Mouse (Mus musculus): ENCODE results near the gene Rbbp6.

The Rbbp6 gene

GRCm38 (mm10) chr7:122965386-122965785, at the start of gene Rbbp6:
Gene Rbbp6 (plus strand): TSS chr7:122965686.
- DNase-seq (ENCODE audit: low read depth): no peak

DNA sequence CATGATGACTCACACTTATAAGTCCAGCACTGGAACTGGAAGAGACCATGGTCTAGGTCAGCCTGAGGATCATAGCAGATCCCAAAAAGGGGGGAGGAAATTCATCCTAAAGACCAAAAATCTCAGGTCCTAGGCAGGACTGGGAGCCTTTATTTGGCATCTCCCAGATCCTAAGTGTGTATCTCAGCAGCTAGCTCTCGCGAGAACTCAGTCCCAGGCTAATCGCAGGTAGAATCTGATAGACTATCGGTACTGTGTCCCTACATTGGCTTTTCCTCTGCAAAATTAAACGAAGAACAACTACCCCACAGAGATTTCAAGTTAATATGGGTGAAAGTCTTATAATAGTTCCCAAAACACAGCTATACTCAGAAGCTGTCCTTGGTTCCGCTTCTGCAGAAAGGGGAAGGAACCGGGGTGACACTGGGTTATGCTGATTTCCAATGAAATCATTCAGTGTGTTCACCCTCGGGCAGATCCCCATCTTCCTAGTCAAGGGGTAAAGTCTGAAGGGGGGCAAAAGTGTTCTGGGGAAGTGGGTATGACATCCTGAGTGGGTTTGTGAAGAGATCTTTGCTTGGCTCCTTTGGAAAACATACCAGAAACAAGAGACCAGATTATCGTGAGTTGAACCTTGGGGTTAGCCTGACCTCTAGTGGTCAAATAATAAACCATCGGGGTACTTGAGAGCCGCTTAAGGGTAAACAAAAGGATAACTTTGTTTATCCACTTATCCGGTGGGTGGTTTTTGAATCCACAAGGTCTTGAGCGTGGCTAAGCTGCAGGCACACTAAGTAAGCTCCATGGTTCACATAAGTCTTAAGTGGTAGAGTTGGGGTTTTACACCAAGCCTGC, 45.5 kb upstream of the Rbbp6 start:
- DNase-seq (ENCODE audit: low read depth): peak; percentile 58

DNA sequence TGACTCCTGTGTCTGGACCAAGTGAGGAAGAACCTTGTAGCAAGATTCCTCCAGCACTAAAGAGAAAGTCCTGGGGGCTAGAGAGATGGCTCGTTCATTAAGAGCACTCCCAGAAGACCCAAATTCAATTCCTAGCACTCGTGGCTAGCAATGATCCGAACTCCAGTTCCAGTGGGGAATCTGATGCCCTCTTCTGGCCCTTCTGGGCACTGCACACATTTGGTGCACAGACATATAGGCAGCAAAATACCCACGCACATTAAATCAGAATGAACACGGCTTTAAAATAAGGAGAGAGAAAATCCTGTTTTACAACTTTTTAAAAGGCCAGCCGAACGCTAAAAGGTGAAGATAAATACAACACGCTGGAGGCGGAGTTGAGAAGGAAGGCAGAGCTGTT, 43.9 kb upstream of the Rbbp6 start:
- no peak for DNase-seq (ENCODE audit: low read depth)

GRCm38 (mm10) chr7:122924256-122924655, 41.2 kb upstream of the Rbbp6 start:
- no peak for DNase-seq (ENCODE audit: low read depth)

GRCm38 (mm10) chr7:122930494-122930893, 35.0 kb upstream of the Rbbp6 start:
- no peak for DNase-seq (ENCODE audit: low read depth)

- no peak for DNase-seq (ENCODE audit: low read depth)
Measured at GRCm38 (mm10) chr7:122932171-122932570, 33.3 kb upstream of the Rbbp6 start.

DNA sequence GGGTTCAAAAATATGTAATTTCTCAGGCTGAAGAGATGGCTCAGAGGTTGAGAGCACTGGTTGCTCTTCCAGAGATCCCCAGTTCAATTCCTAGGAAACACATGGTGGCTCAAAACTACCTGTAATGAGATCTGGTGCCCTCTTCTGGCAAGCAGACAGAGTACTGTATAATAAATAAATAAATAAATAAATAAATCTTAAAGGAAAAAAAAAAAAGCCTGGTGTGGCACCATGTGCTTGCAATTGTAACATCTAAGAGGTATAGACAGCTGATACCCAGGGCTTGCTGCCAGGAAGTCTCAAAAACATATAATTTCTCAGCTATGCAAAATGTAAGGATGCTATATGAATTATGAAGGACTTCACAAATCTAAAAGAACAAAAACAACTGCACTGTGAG, 28.9 kb upstream of the Rbbp6 start:
- no peak for DNase-seq (ENCODE audit: low read depth)

- no peak for DNase-seq (ENCODE audit: low read depth)
Measured at GRCm38 (mm10) chr7:122938197-122938596, 27.3 kb upstream of the Rbbp6 start.

DNA sequence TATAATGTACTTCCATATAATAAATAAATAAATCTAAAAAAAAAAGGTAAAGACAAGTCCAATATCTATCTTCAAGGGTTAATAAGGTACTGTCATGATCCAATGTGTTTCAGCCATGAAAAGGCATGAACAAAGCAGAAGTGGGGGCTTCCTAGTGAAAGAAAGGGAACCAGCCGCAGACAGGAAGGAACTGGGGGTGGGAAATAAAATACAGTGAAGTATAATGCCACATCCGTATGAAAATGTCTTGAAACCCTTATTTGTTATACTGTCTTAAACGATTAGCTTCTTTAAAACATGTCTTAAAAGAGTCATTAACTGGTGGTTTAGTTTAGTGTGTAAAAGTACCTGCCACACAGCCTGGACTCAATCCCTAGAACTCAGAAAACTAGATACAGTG, 26.3 kb upstream of the Rbbp6 start:
- no peak for DNase-seq (ENCODE audit: low read depth)

GRCm38 (mm10) chr7:122940371-122941075, 25.0 kb upstream of the Rbbp6 start:
- no peak for DNase-seq (ENCODE audit: low read depth)

DNA sequence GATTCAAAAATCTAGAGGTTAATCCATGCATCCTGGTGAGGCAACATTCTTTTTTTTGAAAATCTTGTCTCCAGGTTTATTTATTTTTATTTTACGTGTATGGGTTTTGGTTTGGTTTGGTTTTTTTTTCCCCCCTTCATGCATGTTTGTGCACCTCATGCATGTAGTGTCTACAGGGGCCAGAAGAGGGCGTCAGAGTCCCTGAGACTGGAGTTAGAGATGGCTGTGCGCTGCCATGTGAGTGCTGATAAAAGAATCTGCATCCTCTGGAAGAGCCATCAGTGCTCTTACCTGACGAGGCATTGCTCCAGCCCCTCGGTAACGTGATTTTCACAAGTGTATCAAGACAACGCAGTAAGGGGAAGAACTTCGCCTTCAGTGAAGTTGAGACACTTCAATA, 23.4 kb upstream of the Rbbp6 start:
- no peak for DNase-seq (ENCODE audit: low read depth)

DNA sequence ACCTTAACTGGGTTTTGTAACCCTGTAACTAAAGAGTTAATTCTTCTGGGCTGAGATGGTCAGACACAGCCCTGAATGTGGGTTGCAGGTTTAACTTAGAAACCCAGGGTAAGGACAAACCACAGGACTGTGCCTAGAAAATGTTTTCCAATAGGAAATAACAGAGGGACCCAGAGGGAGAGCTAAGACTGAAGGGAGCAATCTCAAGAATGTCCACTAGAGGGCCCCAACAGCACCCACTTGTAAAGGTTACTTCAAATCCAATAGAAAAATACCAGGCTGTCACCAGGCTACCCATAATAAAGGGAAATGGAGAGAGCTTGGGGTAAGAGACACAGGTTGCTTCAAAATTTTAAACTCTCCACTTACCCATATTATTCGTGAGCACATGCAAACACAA, 20.3 kb upstream of the Rbbp6 start:
- peak; percentile 63 for DNase-seq (ENCODE audit: low read depth)

GRCm38 (mm10) chr7:122949268-122949667, 16.2 kb upstream of the Rbbp6 start:
- DNase-seq (ENCODE audit: low read depth): no peak

GRCm38 (mm10) chr7:122951464-122951863, 14.0 kb upstream of the Rbbp6 start:
- no peak for DNase-seq (ENCODE audit: low read depth)

DNA sequence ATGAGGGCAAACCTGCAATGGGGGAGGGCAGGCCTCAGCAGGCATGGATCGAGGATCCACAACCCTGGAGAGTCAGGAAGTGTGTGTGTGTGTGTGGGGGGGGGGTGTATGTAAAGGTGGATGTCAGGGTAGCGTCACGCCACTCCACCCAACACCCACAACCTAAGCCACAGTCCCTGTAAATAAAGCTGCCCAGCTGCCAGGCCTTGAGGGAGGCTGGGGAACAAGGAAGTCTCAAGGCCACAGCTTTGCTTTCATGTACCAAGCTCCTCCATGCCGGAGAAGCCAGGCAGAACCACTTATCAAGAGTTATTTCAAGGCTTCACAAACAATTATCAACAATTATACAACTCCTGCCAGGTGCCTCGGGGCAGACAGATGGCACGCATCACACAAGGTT, 13.4 kb upstream of the Rbbp6 start:
- DNase-seq (ENCODE audit: low read depth): no peak

- DNase-seq (ENCODE audit: low read depth): no peak
Measured at GRCm38 (mm10) chr7:122954451-122955225, 10.8 kb upstream of the Rbbp6 start.

- DNase-seq (ENCODE audit: low read depth): peak; percentile 52
Measured at GRCm38 (mm10) chr7:122955226-122955955, 10.1 kb upstream of the Rbbp6 start.

- no peak for DNase-seq (ENCODE audit: low read depth)
Measured at GRCm38 (mm10) chr7:122968751-122969150, 3.3 kb downstream of the Rbbp6 start.

- peak; percentile 85 for DNase-seq (ENCODE audit: low read depth)
Measured at GRCm38 (mm10) chr7:122969231-122970032, 3.9 kb downstream of the Rbbp6 start.

DNA sequence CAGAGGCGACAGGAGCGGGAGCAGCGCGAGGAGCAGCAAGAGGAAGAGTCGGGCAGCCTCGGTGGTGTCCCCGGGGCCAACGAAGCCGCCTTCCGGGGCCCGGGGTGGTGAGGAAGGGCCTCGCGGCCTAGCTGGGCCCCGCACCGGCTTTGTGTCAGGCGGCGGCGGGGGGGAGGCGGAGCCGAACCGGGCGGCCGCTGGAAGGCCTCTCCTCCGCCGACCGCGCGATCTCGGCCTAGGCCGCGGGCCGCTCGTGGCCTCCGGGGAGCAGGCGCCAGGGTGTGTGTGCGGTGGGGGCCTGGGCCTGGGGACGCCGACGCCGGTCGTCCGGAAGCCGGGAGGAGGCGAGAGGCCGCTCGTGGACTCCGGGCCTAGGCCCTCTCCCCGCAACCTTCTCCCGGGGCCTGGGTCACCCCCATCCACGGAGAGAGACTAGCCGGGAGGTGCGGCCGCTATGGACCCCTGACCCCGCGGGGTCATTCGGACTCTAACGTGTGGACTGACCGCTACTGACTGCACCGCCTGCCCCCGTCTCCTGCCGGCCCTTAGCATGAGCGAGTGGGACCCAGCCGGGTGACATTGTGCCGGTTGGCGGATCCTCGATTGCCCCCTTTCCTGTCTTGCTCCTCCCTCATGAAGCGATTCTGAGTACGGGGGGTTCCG, 4.8 kb downstream of the Rbbp6 start:
- no peak for DNase-seq (ENCODE audit: low read depth)

All from c-Kit-positive CD71-negative TER-119-negative erythroid progenitor cells, embryonic 14.5 days (primary cell).